Mouse (Mus musculus): ENCODE data around the gene 5830473C10Rik.

DNA sequence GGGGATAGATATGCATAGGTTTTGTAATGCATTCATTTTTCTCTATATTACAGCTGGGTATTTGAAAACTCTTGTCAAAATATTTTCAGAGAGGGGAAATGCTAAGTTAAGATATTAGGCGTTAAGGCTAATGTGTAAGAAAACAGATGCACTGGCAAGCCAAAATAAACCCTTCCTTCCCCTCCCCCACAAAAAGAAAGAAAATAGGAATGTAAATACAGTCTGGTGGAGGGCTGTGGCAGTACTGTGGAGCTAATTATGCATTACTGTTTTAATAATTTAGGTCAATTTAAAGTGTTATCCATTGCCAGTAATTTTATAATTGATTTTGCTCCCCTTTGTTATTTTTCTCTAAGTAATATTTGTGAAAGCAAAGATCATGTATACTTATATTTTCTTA is 67.6 kb downstream of the 5830473C10Rik start:
- no peak for TF ChIP-seq POLR2A (IDR thresholded peaks at IDR 0.05; ENCODE audit: insufficient read depth, low read depth, low read length)
- TF ChIP-seq CTCF (IDR thresholded peaks at IDR 0.05; ENCODE audit: insufficient read depth, low read depth, low read length): no peak

Measured in olfactory bulb, adult 2 months (tissue).